Mouse (Mus musculus) lung, adult 2 months (tissue): Measurements from ENCODE around the gene Mfrp. TPM values are rescaled to one million over a fixed set of nuclear protein-coding genes. Genes with fewer than 3 reads are reported as not detected.

Experiments
- DNase-seq: peaks from one replicate; pipeline ENCODE4 v3.0.0; 2022
- H3K4me1 ChIP-seq: fragments of 200-500 bp; 2 replicates; pipeline ENCODE4 v1.6.1; 2011; ENCODE audit warnings: low read length; ENCODE audit not compliant: control insufficient read depth, insufficient read depth
- H3K4me3 ChIP-seq: fragments of 200-500 bp; replicated peaks from 2 replicates; pipeline ENCODE3; 2011; ENCODE audit warnings: low read depth, mild to moderate bottlenecking, control low read depth, low read length; ENCODE audit errors: extremely low read depth
- CTCF ChIP-seq: fragments of 200-500 bp; IDR thresholded peaks from 2 replicates; pipeline ENCODE4 v1.5.1; 2011; ENCODE audit warnings: mild to moderate bottlenecking, low read length, control low read depth; ENCODE audit not compliant: insufficient read depth
- POLR2A ChIP-seq: fragments of 200-500 bp; IDR thresholded peaks from 2 replicates; pipeline ENCODE4 v1.6.1; 2011; ENCODE audit warnings: low read depth, mild to moderate bottlenecking, control low read depth, low read length, borderline replicate concordance; ENCODE audit errors: extremely low read depth
- WGBS: fragments of 180-500 bp; shearing (Covaris S2); methylation state at CpG from one replicate; pipeline ENCODE4 v1.1.7; 2018; 5-methylcytosine and 5-hydroxymethylcytosine counted together
- polyA plus RNA-seq: library from polyadenylated mRNA; depleted of rRNA; stranded (reverse); fragments of >200 nt; gene quantifications from 2 replicates; pipeline ENCODE4 v1.2.3, GENCODE M21; 2012

Gene Mfrp
- polyA plus RNA-seq, 1 experiment, result 0.25 TPM

DNA sequence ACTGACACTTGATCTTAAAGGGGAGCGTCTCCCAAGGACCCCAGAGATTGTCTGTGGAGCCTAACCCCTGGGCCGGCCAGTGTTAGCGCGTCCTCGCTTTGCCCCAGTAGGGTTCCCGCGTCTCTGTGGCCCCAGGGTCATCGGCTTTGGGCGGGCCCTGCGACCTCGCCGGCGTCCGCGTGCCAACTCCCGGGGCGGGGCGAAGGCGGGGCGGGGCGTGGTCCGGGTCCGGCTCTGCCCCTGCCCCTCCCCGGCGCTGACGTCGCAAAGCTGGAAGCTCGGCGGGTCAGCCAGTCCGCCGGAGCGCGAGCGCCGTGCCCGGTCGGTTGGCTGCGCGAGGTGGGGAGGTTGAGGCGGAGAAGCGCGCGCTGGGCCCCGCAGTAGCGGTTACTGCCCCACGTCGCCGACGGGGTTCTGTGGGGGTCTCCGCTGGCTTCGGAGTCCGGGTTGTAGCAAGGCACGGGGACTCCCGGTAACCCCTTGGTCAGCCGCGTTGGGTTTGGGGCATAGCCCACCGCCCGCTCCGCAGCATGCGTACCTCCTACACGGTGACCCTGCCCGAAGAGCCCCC, 16.8 kb upstream of the Mfrp start:
- peak; percentile 77 for TF ChIP-seq POLR2A
- no peak for TF ChIP-seq CTCF
- Histone ChIP-seq H3K4me1 (peaks cover 12% of the 10 kb centered on the region), H3K4me3 (peak overlapping the region; percentile 59)
- peak; percentile 96 for DNase-seq
- under 1% methylated on average over 62 of the region's 62 CpGs for WGBS

DNA sequence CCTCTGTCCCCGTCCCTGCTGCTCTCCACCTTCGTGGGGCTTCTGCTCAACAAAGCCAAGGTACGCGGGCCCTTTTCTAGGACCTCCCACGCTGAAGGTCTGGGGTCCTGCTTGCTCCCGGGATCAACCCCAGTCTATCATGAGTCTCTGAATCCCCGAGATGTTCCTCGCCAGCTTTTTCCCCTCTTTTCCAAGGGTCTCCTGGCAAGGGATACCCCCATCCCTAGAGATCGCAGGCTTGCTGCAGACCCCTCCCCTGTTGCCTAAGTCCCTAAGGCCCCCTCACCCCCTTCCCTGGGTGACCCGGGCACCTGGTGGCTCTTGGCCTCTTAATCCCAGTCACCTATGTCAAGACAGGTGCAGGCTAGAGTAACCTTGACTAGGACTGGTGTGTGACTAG, 16.3 kb upstream of the Mfrp start:
- TF ChIP-seq CTCF (no peak), POLR2A (no peak)
- WGBS, result 9% methylated on average over 10 of the region's 10 CpGs
- H3K4me3 ChIP-seq, result peak overlapping the region; percentile 59
- no peak for DNase-seq
- H3K4me1 ChIP-seq, result peaks cover 12% of the 10 kb centered on the region

DNA sequence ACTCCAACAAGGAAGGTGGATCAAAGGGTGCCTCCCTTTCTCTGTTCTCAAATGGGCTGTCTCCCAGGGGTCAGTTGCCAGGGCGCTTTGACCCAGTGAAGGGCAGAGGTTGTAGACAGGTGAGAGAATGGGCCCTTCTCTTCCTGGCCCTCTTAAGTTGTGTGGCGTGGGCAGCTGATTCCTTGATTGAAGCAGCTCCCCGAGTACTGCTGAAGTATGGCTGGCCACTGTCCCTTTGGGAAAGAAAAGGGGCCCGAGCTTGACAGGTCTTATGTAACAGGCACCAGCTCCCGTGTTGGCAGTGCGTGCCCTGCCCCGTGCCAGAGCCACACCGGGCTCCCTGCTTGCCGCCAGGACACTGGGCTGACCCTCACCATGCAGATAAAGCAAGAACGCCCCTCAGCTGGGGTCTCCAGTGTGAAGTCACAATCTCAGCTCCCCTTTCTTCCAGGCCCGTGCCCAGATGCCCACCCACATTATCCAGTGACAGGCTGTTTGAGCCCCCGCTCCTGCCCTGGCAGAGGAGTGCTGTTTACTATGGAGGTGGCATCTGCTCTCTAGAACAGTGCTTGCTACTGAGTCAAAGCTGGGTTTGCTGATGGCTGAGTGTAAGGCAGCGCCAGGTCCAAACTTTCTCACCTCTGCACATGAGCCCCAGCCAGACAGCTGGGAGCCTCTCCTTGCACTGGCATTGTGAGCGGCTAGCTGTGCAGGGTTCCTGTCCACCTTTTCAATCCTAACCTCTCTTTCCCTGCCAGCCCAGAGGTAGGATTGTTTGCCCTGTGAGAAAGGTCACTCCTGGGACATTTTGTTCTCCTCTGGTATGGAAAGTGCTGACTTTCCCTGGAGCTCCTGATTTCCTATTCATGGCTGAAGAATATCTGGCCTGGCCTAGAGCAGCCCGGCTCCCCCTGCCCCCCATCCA, 15.5 kb upstream of the Mfrp start:
- WGBS, result 60% methylated on average over 15 of the region's 15 CpGs
- Histone ChIP-seq H3K4me3 (peak overlapping the region; percentile 46), H3K4me1 (peaks cover 12% of the 10 kb centered on the region)
- DNase-seq, result no peak
- TF ChIP-seq POLR2A (peak; percentile 14; the same call in 1 of the 2 replicates), CTCF (no peak)

DNA sequence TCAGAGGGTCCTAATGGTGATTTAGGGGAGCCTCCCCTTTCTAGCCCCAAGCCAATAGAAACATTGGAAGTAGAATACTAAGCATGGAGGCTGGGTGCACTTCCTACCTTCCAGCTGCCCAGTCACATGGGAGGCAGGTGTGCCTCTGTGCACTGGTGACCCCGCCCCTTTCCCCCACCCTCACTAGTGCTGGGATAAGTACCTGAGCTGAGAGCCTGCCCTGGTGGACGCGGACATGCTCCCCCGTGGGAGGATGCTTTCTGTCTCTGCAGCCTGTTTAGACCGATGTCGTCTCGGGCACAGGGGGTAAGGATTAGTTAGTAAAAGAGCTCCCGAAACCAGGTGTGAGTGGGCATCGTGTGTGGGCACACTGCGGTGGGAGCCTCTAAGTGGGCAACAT, 14.6 kb upstream of the Mfrp start:
- TF ChIP-seq CTCF (no peak), POLR2A (no peak)
- 68% methylated on average over 10 of the region's 10 CpGs for WGBS
- Histone ChIP-seq H3K4me3 (no peak overlapping the region), H3K4me1 (peaks cover 12% of the 10 kb centered on the region)
- no peak for DNase-seq

DNA sequence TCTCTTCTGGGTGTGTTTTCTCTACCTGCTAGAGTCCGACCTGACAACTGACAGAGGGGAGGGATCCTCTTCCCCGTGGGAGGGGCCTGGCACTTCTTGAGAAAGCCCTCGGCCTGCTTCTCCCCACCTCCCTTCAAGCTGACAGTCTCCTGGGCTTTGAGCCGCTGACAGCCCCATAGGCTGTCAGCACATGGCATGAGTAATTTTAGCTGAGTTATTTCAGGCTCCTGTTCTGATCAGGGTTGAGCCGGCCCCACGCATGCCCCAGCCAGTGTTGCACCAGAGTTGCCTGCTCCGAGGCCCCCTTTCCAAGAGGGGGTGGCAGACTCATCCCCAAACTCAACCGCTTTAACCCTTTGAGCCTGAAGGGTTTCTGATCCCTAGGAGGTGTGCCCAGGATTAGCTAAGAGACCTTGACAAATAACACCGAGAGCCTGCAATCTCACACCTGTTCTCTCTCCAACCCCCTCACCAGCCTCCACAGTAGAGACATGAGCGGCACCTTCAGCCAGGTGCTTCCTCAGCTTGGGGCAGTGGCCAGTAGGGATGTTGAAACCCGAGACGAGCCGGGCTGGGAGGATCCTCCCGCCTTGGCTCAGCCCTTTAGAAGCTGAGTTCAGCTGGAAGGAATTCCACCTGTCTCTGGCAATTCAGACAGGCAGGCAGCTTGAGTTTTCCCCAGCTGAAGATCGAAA, 13.6 kb upstream of the Mfrp start:
- Histone ChIP-seq H3K4me3 (no peak overlapping the region), H3K4me1 (peaks cover 12% of the 10 kb centered on the region)
- DNase-seq, result no peak
- TF ChIP-seq CTCF (no peak), POLR2A (no peak)
- 32% methylated on average over 15 of the region's 15 CpGs for WGBS

DNA sequence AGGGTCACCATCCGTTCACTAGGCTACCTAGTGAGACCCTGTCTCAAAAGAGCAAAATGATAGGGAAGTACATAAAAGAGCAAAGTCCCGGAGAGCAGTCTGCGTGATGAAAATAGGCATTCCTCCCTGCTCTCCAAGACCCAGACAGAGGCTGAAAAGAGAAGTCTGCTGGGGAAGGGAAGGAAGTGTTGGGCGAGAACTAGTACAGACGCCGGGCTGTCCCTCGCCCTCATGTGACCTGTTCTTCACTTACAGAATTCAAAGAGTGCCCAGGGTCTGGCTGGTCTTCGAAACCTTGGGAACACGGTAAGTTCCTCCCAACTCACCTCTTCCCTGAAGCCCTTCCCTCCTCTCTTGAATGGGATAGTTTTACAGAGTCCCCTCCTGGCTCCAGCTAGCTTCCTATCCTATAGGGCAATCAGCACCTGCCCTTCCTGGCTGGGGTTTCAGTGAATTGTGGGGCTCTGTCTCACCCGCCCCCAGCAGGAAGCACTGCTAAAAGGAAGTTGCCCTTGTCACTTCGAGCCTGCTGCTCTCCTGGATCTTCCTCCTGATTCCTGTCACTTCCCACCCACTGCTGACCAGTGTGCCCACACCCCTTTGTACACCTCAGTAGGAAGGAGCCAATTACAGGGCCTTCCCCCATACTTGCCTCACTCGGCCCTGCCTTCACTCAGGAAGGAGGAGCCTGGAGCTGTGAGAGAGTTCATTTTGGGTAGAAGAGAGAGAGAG, 12.5 kb upstream of the Mfrp start:
- H3K4me1 ChIP-seq, result peaks cover 12% of the 10 kb centered on the region
- H3K4me3 ChIP-seq, result no peak overlapping the region
- TF ChIP-seq POLR2A (no peak), CTCF (no peak)
- DNase-seq, result no peak
- 32% methylated on average over 12 of the region's 12 CpGs for WGBS

DNA sequence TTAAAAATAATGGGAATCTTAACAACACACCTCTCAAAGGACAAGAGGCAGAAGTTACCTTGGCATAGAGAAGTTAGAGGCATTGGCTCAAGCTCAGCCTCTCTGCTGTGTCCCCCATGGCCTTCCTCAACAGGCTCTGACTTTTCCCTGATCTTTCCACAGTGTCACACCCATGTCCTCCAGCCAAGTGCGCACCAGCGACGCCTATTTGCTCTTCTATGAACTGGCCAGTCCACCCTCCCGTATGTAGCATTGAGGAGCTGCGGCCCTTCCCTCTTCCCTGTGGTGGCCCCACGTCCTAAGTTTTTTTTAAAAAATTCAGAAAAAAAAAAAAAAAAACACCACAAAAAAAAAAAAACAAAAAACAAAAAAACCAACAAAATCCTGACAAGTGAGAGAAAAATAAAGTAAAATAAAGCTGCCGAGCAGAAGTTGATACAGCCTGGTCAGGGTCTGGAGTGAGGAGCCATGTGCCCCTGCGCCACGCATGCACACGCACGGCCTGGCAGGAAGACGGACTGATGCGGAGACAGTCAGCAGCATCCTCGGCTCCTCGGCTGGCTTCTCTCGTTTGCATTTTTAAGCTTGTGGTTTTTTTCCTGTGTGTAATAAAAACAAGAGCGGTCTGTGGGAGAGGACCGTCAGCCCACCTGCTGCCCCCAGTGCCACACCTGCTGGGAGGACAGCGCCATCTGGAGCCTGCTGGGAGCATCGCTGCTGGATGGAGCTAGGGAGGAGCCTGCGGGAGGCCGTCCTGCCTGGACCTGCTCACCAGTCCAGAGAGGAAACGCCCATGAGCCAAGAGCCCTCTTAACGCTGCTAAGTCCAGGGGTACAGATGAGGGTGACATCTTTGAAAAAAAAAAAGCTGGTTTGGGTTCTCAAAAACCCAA, 7.7 kb upstream of the Mfrp start:
- WGBS, result 45% methylated on average over 24 of the region's 24 CpGs
- TF ChIP-seq POLR2A (no peak), CTCF (peak; percentile 67)
- peaks cover 4% of the 10 kb centered on the region; the same call in 1 of the 2 replicates for H3K4me1 ChIP-seq
- H3K4me3 ChIP-seq, result no peak overlapping the region
- DNase-seq, result peak; percentile 79

DNA sequence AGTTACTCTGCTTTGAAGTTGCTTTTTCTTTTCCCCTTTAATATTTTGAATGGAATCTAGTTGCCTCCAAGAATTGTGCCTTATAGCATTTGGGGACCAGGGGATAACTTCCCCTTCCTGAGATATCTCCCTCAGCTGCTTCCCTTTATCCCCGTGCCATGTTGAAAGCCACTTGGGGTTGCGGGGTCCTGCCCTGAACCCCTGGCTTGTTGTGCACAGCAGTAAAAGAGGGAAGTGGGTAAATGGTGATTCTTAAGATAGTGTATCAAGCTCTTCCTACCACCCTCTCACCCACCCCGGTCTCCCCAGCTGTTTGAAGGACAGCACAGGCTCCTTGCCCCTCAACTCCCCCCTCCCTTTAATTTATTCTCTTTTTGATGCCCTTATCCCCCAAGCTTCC, 6.8 kb upstream of the Mfrp start:
- H3K4me1 ChIP-seq, result peaks cover 4% of the 10 kb centered on the region; the same call in 1 of the 2 replicates
- no peak for DNase-seq
- no peak overlapping the region for H3K4me3 ChIP-seq
- TF ChIP-seq CTCF, result no peak
- TF ChIP-seq POLR2A, result no peak
- 80% methylated on average over 3 of the region's 3 CpGs for WGBS

DNA sequence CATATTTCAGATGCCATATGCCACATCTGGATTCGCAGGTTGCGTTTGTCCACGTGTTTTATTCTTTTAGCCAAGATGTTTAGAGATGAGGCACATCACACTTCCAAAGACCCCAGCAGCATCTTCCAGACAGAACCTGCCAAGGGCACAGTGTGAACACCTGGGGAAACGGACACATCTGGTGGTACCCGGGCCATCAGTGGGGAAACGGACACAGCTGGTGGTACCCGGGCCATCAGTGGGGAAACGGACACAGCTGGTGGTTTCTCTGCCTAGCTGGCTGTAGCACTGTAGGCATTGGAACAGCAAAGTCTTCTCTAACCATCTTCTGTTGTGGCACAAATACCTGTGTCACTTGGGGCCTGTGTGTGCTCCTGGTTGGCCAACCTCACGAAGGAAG, 5.7 kb upstream of the Mfrp start:
- TF ChIP-seq CTCF (no peak), POLR2A (no peak)
- no peak overlapping the region for H3K4me3 ChIP-seq
- no peak for DNase-seq
- 85% methylated on average over 9 of the region's 9 CpGs for WGBS
- peaks cover 4% of the 10 kb centered on the region; the same call in 1 of the 2 replicates for H3K4me1 ChIP-seq
